Mouse (Mus musculus): ENCODE measurements at regions not wholly inside any gene's neighbourhood (a gene's known extent, or its start where the extent isn't known, plus 50 kb on each side); places are given as distances from the start of the nearest gene placed in this dataset.

GRCm38 (mm10) chr7:116596914-116597313, 92.7 kb downstream of the Nucb2 start:
- no peak overlapping the region for H3K4me3 ChIP-seq (ENCODE audit: low read length)
- H3K4me2 ChIP-seq (ENCODE audit: low read depth, low read length): no peak overlapping the region
- no peaks in the 10 kb centered on the region for H3K4me1 ChIP-seq (replicated peaks; ENCODE audit: control insufficient read depth, insufficient read depth, low read length)
- H3K9ac ChIP-seq (ENCODE audit: low read length): no peak overlapping the region
- H3K9me3 ChIP-seq (ENCODE audit: control insufficient read depth, low read length): no peaks in the 10 kb centered on the region
- peak; percentile 31; the same call in 1 of the 2 replicates for ATAC-seq (ENCODE audit: low read depth)
- H3K27me3 ChIP-seq (ENCODE audit: control insufficient read depth, insufficient read depth, low read depth, low read length): no peaks in the 10 kb centered on the region
- H3K36me3 ChIP-seq (ENCODE audit: control insufficient read depth, insufficient read depth, low read length): no peaks in the 10 kb centered on the region
- no peak overlapping the region for H3K27ac ChIP-seq (ENCODE audit: low read length)

GRCm38 (mm10) chr7:116600340-116600739, 96.2 kb downstream of the Nucb2 start:
- WGBS: 73% methylated on average over 3 of the region's 3 CpGs
- Histone ChIP-seq H3K9ac (ENCODE audit: low read length) (no peak overlapping the region), H3K4me1 (replicated peaks; ENCODE audit: control insufficient read depth, insufficient read depth, low read length) (no peaks in the 10 kb centered on the region), H3K4me3 (ENCODE audit: low read length) (no peak overlapping the region), H3K27me3 (ENCODE audit: control insufficient read depth, insufficient read depth, low read depth, low read length) (no peaks in the 10 kb centered on the region), H3K4me2 (ENCODE audit: low read depth, low read length) (no peak overlapping the region), H3K27ac (ENCODE audit: low read length) (no peak overlapping the region), H3K36me3 (ENCODE audit: control insufficient read depth, insufficient read depth, low read length) (no peaks in the 10 kb centered on the region), H3K9me3 (ENCODE audit: control insufficient read depth, low read length) (no peaks in the 10 kb centered on the region)
- ATAC-seq (ENCODE audit: low read depth): no peak

- Histone ChIP-seq H3K9ac (ENCODE audit: low read length) (no peak overlapping the region), H3K4me2 (ENCODE audit: low read depth, low read length) (no peak overlapping the region), H3K27me3 (ENCODE audit: control insufficient read depth, insufficient read depth, low read depth, low read length) (no peaks in the 10 kb centered on the region), H3K36me3 (ENCODE audit: control insufficient read depth, insufficient read depth, low read length) (no peaks in the 10 kb centered on the region), H3K4me1 (replicated peaks; ENCODE audit: control insufficient read depth, insufficient read depth, low read length) (peaks cover 4% of the 10 kb centered on the region; the same call in 1 of the 2 replicates), H3K4me3 (ENCODE audit: low read length) (no peak overlapping the region), H3K9me3 (ENCODE audit: control insufficient read depth, low read length) (no peaks in the 10 kb centered on the region), H3K27ac (ENCODE audit: low read length) (no peak overlapping the region)
- no peak for ATAC-seq (ENCODE audit: low read depth)
- WGBS: 62% methylated on average over 6 of the region's 6 CpGs
Observed at GRCm38 (mm10) chr7:116603167-116603839, 99.1 kb downstream of the Nucb2 start.

GRCm38 (mm10) chr7:116603840-116604194, 99.6 kb downstream of the Nucb2 start:
- 78% methylated on average over 3 of the region's 3 CpGs for WGBS
- no peaks in the 10 kb centered on the region for H3K36me3 ChIP-seq (ENCODE audit: control insufficient read depth, insufficient read depth, low read length)
- H3K4me2 ChIP-seq (ENCODE audit: low read depth, low read length): no peak overlapping the region
- H3K4me3 ChIP-seq (ENCODE audit: low read length): no peak overlapping the region
- H3K27me3 ChIP-seq (ENCODE audit: control insufficient read depth, insufficient read depth, low read depth, low read length): no peaks in the 10 kb centered on the region
- ATAC-seq (ENCODE audit: low read depth): no peak
- no peak overlapping the region for H3K9ac ChIP-seq (ENCODE audit: low read length)
- H3K9me3 ChIP-seq (ENCODE audit: control insufficient read depth, low read length): no peaks in the 10 kb centered on the region
- H3K4me1 ChIP-seq (replicated peaks; ENCODE audit: control insufficient read depth, insufficient read depth, low read length): peaks cover 4% of the 10 kb centered on the region; the same call in 1 of the 2 replicates
- H3K27ac ChIP-seq (ENCODE audit: low read length): no peak overlapping the region

- no peaks in the 10 kb centered on the region for H3K9me3 ChIP-seq (ENCODE audit: control insufficient read depth, low read length)
- no peak overlapping the region for H3K27ac ChIP-seq (ENCODE audit: low read length)
- 61% methylated on average over 6 of the region's 6 CpGs for WGBS
- H3K27me3 ChIP-seq (ENCODE audit: control insufficient read depth, insufficient read depth, low read depth, low read length): no peaks in the 10 kb centered on the region
- no peaks in the 10 kb centered on the region for H3K36me3 ChIP-seq (ENCODE audit: control insufficient read depth, insufficient read depth, low read length)
- H3K4me3 ChIP-seq (ENCODE audit: low read length): no peak overlapping the region
- no peak for ATAC-seq (ENCODE audit: low read depth)
- peaks cover 4% of the 10 kb centered on the region; the same call in 1 of the 2 replicates for H3K4me1 ChIP-seq (replicated peaks; ENCODE audit: control insufficient read depth, insufficient read depth, low read length)
- no peak overlapping the region for H3K4me2 ChIP-seq (ENCODE audit: low read depth, low read length)
- H3K9ac ChIP-seq (ENCODE audit: low read length): no peak overlapping the region
Observed at GRCm38 (mm10) chr7:116606255-116606654, 102.1 kb downstream of the Nucb2 start.

GRCm38 (mm10) chr7:116606751-116607483, 102.7 kb downstream of the Nucb2 start:
- H3K4me2 ChIP-seq (ENCODE audit: low read depth, low read length): no peak overlapping the region
- H3K36me3 ChIP-seq (ENCODE audit: control insufficient read depth, insufficient read depth, low read length): no peaks in the 10 kb centered on the region
- H3K4me1 ChIP-seq (replicated peaks; ENCODE audit: control insufficient read depth, insufficient read depth, low read length): peaks cover 4% of the 10 kb centered on the region; the same call in 1 of the 2 replicates
- H3K27me3 ChIP-seq (ENCODE audit: control insufficient read depth, insufficient read depth, low read depth, low read length): no peaks in the 10 kb centered on the region
- 66% methylated on average over 6 of the region's 6 CpGs for WGBS
- no peak overlapping the region for H3K27ac ChIP-seq (ENCODE audit: low read length)
- no peak overlapping the region for H3K4me3 ChIP-seq (ENCODE audit: low read length)
- no peak overlapping the region for H3K9ac ChIP-seq (ENCODE audit: low read length)
- H3K9me3 ChIP-seq (ENCODE audit: control insufficient read depth, low read length): no peaks in the 10 kb centered on the region
- no peak; the same call in 1 of the 2 replicates for ATAC-seq (ENCODE audit: low read depth)

- peak; percentile 34; the same call in 1 of the 2 replicates for ATAC-seq (ENCODE audit: low read depth)
- Histone ChIP-seq H3K4me1 (replicated peaks; ENCODE audit: control insufficient read depth, insufficient read depth, low read length) (peaks cover 4% of the 10 kb centered on the region; the same call in 1 of the 2 replicates), H3K27me3 (ENCODE audit: control insufficient read depth, insufficient read depth, low read depth, low read length) (no peaks in the 10 kb centered on the region), H3K4me2 (ENCODE audit: low read depth, low read length) (peak overlapping the region; percentile 64), H3K9ac (ENCODE audit: low read length) (peak overlapping the region; percentile 2; the same call in 1 of the 2 replicates), H3K9me3 (ENCODE audit: control insufficient read depth, low read length) (no peaks in the 10 kb centered on the region), H3K36me3 (ENCODE audit: control insufficient read depth, insufficient read depth, low read length) (no peaks in the 10 kb centered on the region), H3K27ac (ENCODE audit: low read length) (no peak overlapping the region), H3K4me3 (ENCODE audit: low read length) (peak overlapping the region; percentile 37)
- WGBS: 4% methylated on average over 15 of the region's 15 CpGs
Observed at GRCm38 (mm10) chr7:116607628-116608225, 103.6 kb downstream of the Nucb2 start.

- H3K4me1 ChIP-seq (replicated peaks; ENCODE audit: control insufficient read depth, insufficient read depth, low read length): peaks cover 4% of the 10 kb centered on the region; the same call in 1 of the 2 replicates
- peak overlapping the region; percentile 37 for H3K4me3 ChIP-seq (ENCODE audit: low read length)
- no peaks in the 10 kb centered on the region for H3K9me3 ChIP-seq (ENCODE audit: control insufficient read depth, low read length)
- H3K9ac ChIP-seq (ENCODE audit: low read length): no peak overlapping the region
- peak overlapping the region; percentile 64 for H3K4me2 ChIP-seq (ENCODE audit: low read depth, low read length)
- no peaks in the 10 kb centered on the region for H3K27me3 ChIP-seq (ENCODE audit: control insufficient read depth, insufficient read depth, low read depth, low read length)
- no peak overlapping the region for H3K27ac ChIP-seq (ENCODE audit: low read length)
- no peaks in the 10 kb centered on the region for H3K36me3 ChIP-seq (ENCODE audit: control insufficient read depth, insufficient read depth, low read length)
- WGBS: 21% methylated on average over 15 of the region's 15 CpGs
- peak; percentile 66 for ATAC-seq (ENCODE audit: low read depth)
Observed at GRCm38 (mm10) chr7:116608350-116609085, 104.3 kb downstream of the Nucb2 start.

- Histone ChIP-seq H3K36me3 (ENCODE audit: control insufficient read depth, insufficient read depth, low read length) (no peaks in the 10 kb centered on the region), H3K9me3 (ENCODE audit: control insufficient read depth, low read length) (no peaks in the 10 kb centered on the region), H3K27ac (ENCODE audit: low read length) (no peak overlapping the region), H3K27me3 (ENCODE audit: control insufficient read depth, insufficient read depth, low read depth, low read length) (no peaks in the 10 kb centered on the region), H3K4me3 (ENCODE audit: low read length) (no peak overlapping the region), H3K4me2 (ENCODE audit: low read depth, low read length) (no peak overlapping the region), H3K9ac (ENCODE audit: low read length) (no peak overlapping the region), H3K4me1 (replicated peaks; ENCODE audit: control insufficient read depth, insufficient read depth, low read length) (peaks cover 4% of the 10 kb centered on the region; the same call in 1 of the 2 replicates)
- WGBS: 47% methylated on average over 6 of the region's 6 CpGs
- no peak for ATAC-seq (ENCODE audit: low read depth)
Observed at GRCm38 (mm10) chr7:116609406-116609805, 105.2 kb downstream of the Nucb2 start.

Measured in lung, embryonic 16.5 days (tissue).